Mouse (Mus musculus) small intestine, adult 2 months (tissue): ENCODE data around the gene Kansl2. TPM values are rescaled to one million over a fixed set of nuclear protein-coding genes. Genes with fewer than 3 reads are reported as not detected.
A peak's percentile ranks its signal among the peaks of the same experiment; 100 is the strongest.
"Not testable (repeated sequence)": the region's sequence is repeated elsewhere in the genome, so short reads cannot be mapped to it uniquely, and the experiment has no call there.

Source experiments
- H3K27ac ChIP-seq: fragments of 200-500 bp; 2 replicates; pipeline ENCODE4 v1.5.1; 2012; ENCODE audit warnings: low read depth, low read length, control low read depth, inconsistent platforms; ENCODE audit not compliant: insufficient read depth
- H3K27me3 ChIP-seq: fragments of 200-500 bp; 2 replicates; pipeline ENCODE4 v1.6.1; 2012; ENCODE audit warnings: mild to moderate bottlenecking, moderate library complexity, low read length, inconsistent platforms; ENCODE audit not compliant: control insufficient read depth, insufficient read depth
- H3K36me3 ChIP-seq: fragments of 200-500 bp; 2 replicates; pipeline ENCODE4 v1.6.1; 2012; ENCODE audit warnings: mild to moderate bottlenecking, low read length, control low read depth, inconsistent platforms; ENCODE audit not compliant: control insufficient read depth, insufficient read depth
- H3K4me1 ChIP-seq: fragments of 200-500 bp; 2 replicates; pipeline ENCODE4 v1.6.1; 2012; ENCODE audit warnings: low read length, inconsistent platforms, mixed read lengths; ENCODE audit not compliant: control insufficient read depth, insufficient read depth, insufficient read length
- H3K4me3 ChIP-seq: fragments of 200-500 bp; 2 replicates; pipeline ENCODE4 v1.5.1; 2012; ENCODE audit warnings: low read depth, mild to moderate bottlenecking, control low read depth, inconsistent platforms, low read length, moderate library complexity
- CTCF ChIP-seq: fragments of 200-500 bp; IDR thresholded peaks from 2 replicates; pipeline ENCODE4 v1.5.1; 2012; ENCODE audit warnings: low read depth, mild to moderate bottlenecking, control low read depth, inconsistent platforms, low read length, moderate library complexity, mixed read lengths; ENCODE audit not compliant: insufficient replicate concordance, insufficient read length; ENCODE audit errors: extremely low read depth
- POLR2A ChIP-seq: fragments of 200-500 bp; IDR thresholded peaks from 2 replicates; pipeline ENCODE4 v1.6.1; 2012; ENCODE audit warnings: low read depth, mild to moderate bottlenecking, control low read depth, inconsistent platforms, low read length, moderate library complexity
- WGBS: fragments of 180-500 bp; shearing (Covaris S2); methylation state at CpG from one replicate; pipeline ENCODE4 v1.1.7; 2018; 5-methylcytosine and 5-hydroxymethylcytosine counted together
- polyA plus RNA-seq: library from polyadenylated mRNA; depleted of rRNA; stranded (reverse); fragments of >200 nt; gene quantifications from 2 replicates; pipeline ENCODE4 v1.2.3, GENCODE M21; 2012

Kansl2 gene
- polyA plus RNA-seq, 1 experiment = 15.0 TPM

DNA sequence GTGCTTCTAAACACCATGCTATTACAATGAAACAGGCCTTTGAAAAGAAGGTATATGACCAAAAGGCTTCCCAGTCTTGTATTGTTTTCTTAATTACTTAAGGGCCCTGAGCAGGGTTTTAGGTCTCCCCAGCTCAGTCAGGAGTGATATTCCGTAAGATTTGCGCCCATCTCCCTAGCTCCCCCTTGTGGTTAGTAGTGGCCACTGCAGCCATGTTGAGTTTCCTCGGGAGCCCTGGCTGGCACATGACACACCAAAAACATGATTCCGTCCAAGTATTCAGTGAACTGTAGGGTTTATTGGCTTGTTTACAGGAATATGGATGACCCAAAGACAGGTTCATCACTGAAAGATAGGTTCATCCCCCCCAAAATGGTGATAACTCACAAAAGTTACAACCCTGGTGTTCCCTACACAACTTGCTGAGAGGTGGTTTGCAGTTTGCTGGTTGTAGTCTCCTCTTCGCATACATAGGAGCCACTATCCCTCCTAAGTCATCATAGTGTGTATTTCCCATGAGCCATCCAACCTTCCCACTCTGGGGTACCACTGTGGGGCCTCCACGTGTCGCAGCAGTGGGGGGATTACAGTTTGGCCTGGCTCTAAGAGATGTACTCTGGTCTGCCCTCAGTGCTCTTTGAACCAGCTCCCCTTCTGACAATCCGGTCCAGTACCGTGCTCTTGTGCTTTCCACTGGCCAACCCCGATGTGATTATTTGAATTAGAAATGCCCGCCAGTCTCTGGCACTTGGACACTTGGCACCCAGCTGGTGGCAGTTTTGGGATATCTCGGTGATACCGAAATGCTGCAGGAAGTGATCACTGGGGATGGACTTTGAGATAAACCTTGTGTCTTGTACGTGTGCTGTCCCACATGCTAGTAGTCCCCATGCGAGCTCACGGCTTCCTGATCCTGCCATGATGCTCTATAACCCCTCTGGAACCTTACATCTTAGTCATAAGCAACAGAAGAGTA, 16.4 kb downstream of the Kansl2 start:
- H3K4me1 ChIP-seq = peaks cover 1% of the 10 kb centered on the region; the same call in 1 of the 2 replicates
- no peak overlapping the region for H3K4me3 ChIP-seq
- no peaks in the 10 kb centered on the region for H3K27me3 ChIP-seq
- 58% methylated on average over 16 of the region's 16 CpGs for WGBS
- peaks cover 34% of the 10 kb centered on the region for H3K36me3 ChIP-seq
- no peak overlapping the region for H3K27ac ChIP-seq
- TF ChIP-seq CTCF = peak; percentile 91; the same call in 1 of the 2 replicates
- TF ChIP-seq POLR2A = no peak

DNA sequence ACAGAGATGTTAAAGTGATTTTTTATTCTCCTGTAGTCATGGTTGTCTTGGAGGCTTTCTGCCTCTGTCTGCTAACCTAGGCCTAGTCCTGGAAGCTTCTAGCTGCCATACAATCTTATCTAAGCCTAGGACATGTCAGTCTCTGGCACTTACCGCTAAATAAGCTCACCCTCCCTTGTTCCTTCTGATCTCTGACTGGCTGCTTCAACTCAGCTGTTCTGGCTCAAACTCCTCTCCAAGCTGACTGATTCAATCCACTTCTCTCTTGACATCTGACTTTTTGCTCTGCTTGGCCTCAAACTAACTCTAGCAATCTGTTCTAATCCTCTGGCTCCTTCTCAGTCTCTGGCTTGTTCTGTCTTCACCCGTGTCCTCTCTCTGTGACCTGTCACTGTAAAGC, 19.2 kb downstream of the Kansl2 start:
- H3K4me3 ChIP-seq, H3K27me3 ChIP-seq, H3K27ac ChIP-seq, H3K4me1 ChIP-seq: not testable (repeated sequence)
- 80% methylated on average over 2 of the region's 2 CpGs for WGBS
- peaks cover 11% of the 10 kb centered on the region for H3K36me3 ChIP-seq

DNA sequence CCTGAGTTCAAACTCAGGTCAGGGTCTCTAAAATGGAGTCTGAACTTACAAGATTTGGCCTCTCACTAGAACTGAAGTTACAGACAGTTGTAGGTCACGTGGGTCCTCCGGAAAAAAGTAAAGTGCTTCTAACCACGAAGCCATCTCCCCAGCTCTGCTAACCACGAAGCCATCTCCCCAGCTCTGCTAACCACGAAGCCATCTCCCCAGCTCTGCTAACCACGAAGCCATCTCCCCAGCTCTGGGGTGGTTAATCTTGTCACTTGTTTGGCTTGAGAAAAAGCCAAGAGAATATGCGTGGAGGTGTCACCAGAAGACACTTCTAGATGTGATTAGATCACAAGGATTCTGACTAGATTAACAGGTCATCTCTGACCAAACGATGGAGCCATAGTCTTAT, 19.9 kb downstream of the Kansl2 start:
- H3K27me3 ChIP-seq = no peaks in the 10 kb centered on the region
- no peak overlapping the region for H3K27ac ChIP-seq
- H3K4me1 ChIP-seq = peaks cover 3% of the 10 kb centered on the region; the same call in 1 of the 2 replicates
- H3K4me3 ChIP-seq = no peak overlapping the region
- WGBS = 72% methylated on average over 8 of the region's 8 CpGs
- H3K36me3 ChIP-seq = peaks cover 6% of the 10 kb centered on the region; the same call in 1 of the 2 replicates
- no peak for TF ChIP-seq POLR2A
- no peak for TF ChIP-seq CTCF

DNA sequence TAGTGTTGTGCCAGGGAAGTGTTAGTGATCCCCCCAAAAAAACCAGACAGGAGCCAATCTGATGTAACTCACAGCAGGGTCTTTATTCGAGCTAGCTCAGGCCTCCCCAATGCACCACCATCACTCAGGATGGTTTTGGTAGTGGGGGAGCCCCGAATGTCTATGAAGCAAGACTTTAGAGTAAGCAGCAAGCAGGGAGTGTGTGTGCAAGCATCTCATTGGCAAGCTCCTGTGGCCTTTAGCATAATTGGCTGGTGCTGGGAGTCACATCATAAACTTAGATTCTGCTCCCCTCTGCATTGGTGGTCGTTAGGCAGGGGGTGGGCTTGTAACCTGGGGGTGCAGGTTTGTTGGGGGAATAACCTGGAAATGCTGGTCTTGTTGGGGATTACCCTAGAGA, 20.4 kb downstream of the Kansl2 start:
- H3K36me3 ChIP-seq, H3K4me1 ChIP-seq, H3K27ac ChIP-seq, H3K27me3 ChIP-seq, H3K4me3 ChIP-seq: not testable (repeated sequence)
- 55% methylated on average over 3 of the region's 3 CpGs for WGBS

DNA sequence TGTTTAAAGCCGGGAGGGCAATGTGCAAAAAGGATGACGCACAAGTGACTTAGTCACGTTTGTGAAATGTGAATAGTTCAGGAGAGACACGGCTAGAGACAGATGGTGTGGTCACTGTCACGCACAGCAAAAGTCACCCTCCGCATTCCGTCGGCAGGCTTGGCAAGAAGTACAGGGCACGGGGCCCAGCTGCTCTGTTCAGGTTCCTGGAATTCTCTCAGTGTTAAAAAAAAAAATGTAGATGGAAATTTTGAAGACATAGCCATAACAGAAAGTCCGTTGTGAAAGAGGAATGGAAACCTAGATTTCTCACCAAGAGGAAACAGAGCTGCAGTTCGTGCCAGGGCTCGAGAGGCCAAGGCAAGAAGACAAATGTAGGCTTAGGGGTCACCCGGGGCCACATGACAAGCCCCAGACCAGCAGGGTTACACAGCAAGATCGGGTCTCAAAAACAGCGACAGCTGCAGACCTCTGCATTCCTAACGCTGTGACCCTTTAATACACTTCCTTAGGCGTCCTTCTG, 21.2 kb downstream of the Kansl2 start:
- Histone ChIP-seq H3K4me3 (no peak overlapping the region), H3K27me3 (no peaks in the 10 kb centered on the region), H3K36me3 (no peaks in the 10 kb centered on the region), H3K27ac (peak overlapping the region; percentile 60), H3K4me1 (peaks cover 3% of the 10 kb centered on the region; the same call in 1 of the 2 replicates)
- TF ChIP-seq POLR2A (no peak), CTCF (no peak)
- 32% methylated on average over 17 of the region's 17 CpGs for WGBS

DNA sequence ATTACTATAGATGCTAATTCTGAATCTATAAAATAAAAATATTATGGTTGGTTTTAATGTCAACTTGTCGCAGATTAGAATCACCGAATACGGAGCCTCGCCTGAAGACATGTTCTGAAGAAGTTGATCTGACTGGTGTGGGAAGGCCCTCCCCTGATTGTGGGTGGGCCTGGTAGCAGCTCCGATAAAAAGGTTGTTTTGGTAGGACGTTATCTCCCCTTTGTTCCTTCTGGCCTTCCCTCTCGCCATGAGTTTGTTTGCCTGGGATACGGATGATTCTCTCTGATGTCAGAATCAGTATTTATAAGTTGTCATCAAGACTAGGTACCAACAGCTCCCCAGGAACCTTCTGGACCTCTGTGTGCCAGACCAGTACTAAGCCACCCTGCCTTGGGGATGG, 21.8 kb downstream of the Kansl2 start:
- no peaks in the 10 kb centered on the region for H3K36me3 ChIP-seq
- 0 out of 2 replicates have a peak overlapping the region, but pooled peaks have one; percentile 45 for H3K27ac ChIP-seq

DNA sequence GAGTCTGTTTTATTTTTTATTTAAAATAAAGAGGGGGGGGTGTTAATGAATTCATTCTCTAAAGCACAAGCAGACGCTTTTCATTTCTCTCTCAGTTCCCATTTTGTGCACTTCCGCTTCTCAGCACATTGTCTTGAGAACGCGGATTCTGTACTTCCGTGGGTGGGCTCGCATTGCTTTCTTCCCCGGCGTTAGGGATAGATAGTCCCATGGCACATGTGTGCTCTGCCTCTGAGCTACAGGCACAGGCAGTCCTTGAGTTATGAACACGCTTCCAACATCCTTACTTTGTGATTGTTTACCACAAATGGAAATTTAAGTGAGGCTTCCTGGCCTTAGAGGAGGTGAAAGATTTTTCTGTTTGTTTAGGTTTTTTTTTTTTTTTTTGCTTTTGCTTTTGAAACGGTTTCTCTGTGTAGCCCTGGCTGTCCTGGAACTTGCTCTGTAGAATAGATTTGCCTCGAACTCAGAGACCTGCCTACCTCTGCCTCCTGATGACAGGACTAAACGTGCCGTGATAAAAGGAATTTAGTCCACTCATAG, 22.6 kb downstream of the Kansl2 start:
- 53% methylated on average over 13 of the region's 13 CpGs for WGBS
- H3K4me1 ChIP-seq = peaks cover 3% of the 10 kb centered on the region; the same call in 1 of the 2 replicates
- H3K27me3 ChIP-seq = no peaks in the 10 kb centered on the region
- H3K36me3 ChIP-seq = no peaks in the 10 kb centered on the region
- TF ChIP-seq CTCF = no peak
- no peak for TF ChIP-seq POLR2A
- no peak overlapping the region for H3K4me3 ChIP-seq
- H3K27ac ChIP-seq = peak overlapping the region; percentile 23; the same call in 1 of the 2 replicates

More for the DNA sequence above, 21.8 kb downstream of the Kansl2 start:
- 46% methylated on average over 8 of the region's 8 CpGs for WGBS
- Histone ChIP-seq H3K4me1 (peaks cover 3% of the 10 kb centered on the region; the same call in 1 of the 2 replicates), H3K27me3 (no peaks in the 10 kb centered on the region), H3K4me3 (no peak overlapping the region)
- TF ChIP-seq CTCF = no peak
- no peak for TF ChIP-seq POLR2A
